Mouse (Mus musculus): Measurements from ENCODE around the gene Plekhd1. TPM values are rescaled to one million over a fixed set of nuclear protein-coding genes. Genes with fewer than 3 reads are reported as not detected.

Gene Plekhd1
- under 1 TPM; 0.16 to 0.45 TPM for total RNA-seq (2021)
- long read RNA-seq, experiment 1 = 0 reads
- long read RNA-seq, experiment 2 = 0 reads

- intact Hi-C loops (cut with DNase I; ENCODE audit: low total_unique reads) = no loop called here
- peak; percentile 23 for DNase-seq
These were observed at the start of gene Plekhd1 for GRCm38 (mm10) chr12:80692269-80692972. Plekhd1 (plus strand) TSS chr12:80692591.

GRCm38 (mm10) chr12:80642725-80643692 lies 49.4 kb upstream of the Plekhd1 start:
- peak; percentile 41 for DNase-seq
- intact Hi-C loops (cut with DNase I; ENCODE audit: low total_unique reads) = no loop called here

GRCm38 (mm10) chr12:80643693-80644505 lies 48.5 kb upstream of the Plekhd1 start, which contains the start of the genes Slc39a9 and Erh:
Slc39a9 (plus strand) TSS chr12:80643883.
Erh (minus strand) TSS chr12:80644341.
- peak; percentile 91 for DNase-seq
- intact Hi-C loops (cut with DNase I; ENCODE audit: low total_unique reads) = no loop called here

DNA sequence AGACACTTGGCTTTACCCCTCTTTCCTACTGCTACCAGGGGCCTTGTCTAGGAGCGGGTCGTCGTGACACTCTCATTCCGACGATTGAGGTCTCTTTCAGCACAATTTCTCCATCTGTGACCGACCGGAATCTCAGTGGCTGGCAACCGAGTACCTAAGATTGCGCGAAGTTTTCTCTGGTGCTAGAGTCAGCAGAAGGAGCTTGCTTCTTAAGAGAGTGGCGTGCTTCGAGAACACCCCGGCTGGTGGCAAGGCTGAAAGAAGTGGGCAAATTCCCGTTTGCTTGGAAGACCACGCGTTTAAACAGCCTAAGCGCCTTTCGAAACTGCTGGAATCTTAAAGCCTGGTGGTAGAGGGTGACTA lies 47.9 kb upstream of the Plekhd1 start:
- DNase-seq = no peak
- intact Hi-C loops (cut with DNase I; ENCODE audit: low total_unique reads) = no loop called here

- no peak for DNase-seq
- intact Hi-C loops (cut with DNase I; ENCODE audit: low total_unique reads) = no loop called here
These were observed 46.0 kb upstream of the Plekhd1 start for GRCm38 (mm10) chr12:80646377-80646776.

- intact Hi-C loops (cut with DNase I; ENCODE audit: low total_unique reads) = no loop called here
- DNase-seq = peak; percentile 18
These were observed 38.3 kb upstream of the Plekhd1 start for GRCm38 (mm10) chr12:80653951-80654658.

- no peak for DNase-seq
These were observed 37.7 kb upstream of the Plekhd1 start for GRCm38 (mm10) chr12:80654659-80655025.

DNA sequence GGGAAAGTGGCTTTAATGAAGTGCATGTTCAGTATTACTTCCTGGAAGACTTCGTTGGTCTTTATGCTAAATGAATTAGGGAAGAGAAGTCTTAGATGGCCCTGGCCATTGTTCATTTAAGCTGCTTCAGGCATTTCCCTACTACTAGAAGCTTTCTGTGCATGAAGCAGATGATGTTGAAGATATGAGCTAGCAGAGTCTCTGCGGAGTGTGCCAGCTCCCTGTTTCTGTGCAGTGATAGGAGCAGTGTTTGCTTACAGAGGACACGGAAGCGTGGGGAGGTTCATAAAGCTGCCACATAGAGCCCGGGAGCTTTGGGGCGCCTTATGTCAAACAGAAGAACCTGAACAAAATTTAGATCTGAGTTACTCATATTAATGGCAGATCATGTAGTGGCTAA lies 33.7 kb upstream of the Plekhd1 start:
- intact Hi-C loops (cut with DNase I; ENCODE audit: low total_unique reads) = no loop called here
- no peak for DNase-seq

More at GRCm38 (mm10) chr12:80654659-80655025, 37.7 kb upstream of the Plekhd1 start:
- intact Hi-C loops (cut with DNase I; ENCODE audit: low total_unique reads) = no loop called here

GRCm38 (mm10) chr12:80662322-80662721 lies 30.1 kb upstream of the Plekhd1 start:
- no peak for DNase-seq
- intact Hi-C loops (cut with DNase I; ENCODE audit: low total_unique reads) = no loop called here

- intact Hi-C loops (cut with DNase I; ENCODE audit: low total_unique reads) = no loop called here
- no peak for DNase-seq
These were observed 28.5 kb upstream of the Plekhd1 start for GRCm38 (mm10) chr12:80663935-80664334.

GRCm38 (mm10) chr12:80668391-80668790 lies 24.0 kb upstream of the Plekhd1 start:
- intact Hi-C loops (cut with DNase I; ENCODE audit: low total_unique reads) = no loop called here
- no peak for DNase-seq

GRCm38 (mm10) chr12:80673170-80673569 lies 19.2 kb upstream of the Plekhd1 start:
- peak; percentile 36 for DNase-seq

DNA sequence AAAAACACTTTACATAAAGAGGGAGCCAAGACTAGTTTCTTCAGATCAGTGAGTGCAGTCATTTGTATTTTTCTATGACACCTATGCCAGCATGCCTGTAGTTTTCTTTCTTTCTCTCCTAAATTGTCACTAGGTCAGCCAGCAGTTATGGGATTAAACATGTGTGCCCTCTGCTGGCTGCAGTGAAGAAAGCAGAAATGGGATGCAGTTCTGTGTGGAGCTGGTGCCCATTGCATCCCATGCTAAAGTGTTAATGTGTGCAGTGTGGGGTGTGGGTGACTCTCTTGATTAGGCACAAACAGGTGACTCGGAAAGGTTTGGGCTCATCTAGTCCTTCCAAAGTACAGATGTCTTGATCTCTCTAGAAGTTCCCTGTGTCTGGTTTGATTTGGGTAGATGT lies 11.1 kb upstream of the Plekhd1 start:
- intact Hi-C loops (cut with DNase I; ENCODE audit: low total_unique reads) = no loop called here
- DNase-seq = peak; percentile 14

More at GRCm38 (mm10) chr12:80673170-80673569, 19.2 kb upstream of the Plekhd1 start:
- intact Hi-C loops (cut with DNase I; ENCODE audit: low total_unique reads) = no loop called here

- intact Hi-C loops (cut with DNase I; ENCODE audit: low total_unique reads) = no loop called here
These were observed 8.8 kb upstream of the Plekhd1 start for GRCm38 (mm10) chr12:80683554-80683953.

GRCm38 (mm10) chr12:80684316-80684715 lies 8.1 kb upstream of the Plekhd1 start:
- no peak for DNase-seq
- intact Hi-C loops (cut with DNase I; ENCODE audit: low total_unique reads) = no loop called here

More at GRCm38 (mm10) chr12:80683554-80683953, 8.8 kb upstream of the Plekhd1 start:
- no peak for DNase-seq

DNA sequence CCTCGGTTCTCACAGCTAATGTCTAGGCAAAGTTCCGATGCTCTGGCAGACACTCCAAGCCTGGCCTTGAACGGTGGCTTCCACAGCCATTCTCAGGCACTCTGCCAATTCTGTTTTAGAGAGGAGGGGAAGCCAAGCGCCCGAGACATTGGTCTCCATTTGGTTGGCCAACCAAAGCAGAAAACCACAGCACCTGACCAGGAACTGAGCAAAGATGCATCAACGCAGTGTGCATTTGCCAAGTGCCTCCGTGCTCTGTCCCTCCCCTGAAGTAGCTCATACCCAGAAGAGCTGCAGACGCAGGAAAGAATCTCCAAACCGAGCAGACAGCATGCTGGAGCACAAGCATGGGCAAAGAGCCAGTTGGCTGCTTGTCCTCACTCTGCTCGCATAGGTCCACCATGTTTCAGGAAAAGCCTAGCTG lies 4.6 kb upstream of the Plekhd1 start:
- peak; percentile 20 for DNase-seq
- intact Hi-C loops (cut with DNase I; ENCODE audit: low total_unique reads) = no loop called here

- intact Hi-C loops (cut with DNase I; ENCODE audit: low total_unique reads) = no loop called here
- DNase-seq = no peak
These were observed 2.7 kb upstream of the Plekhd1 start for GRCm38 (mm10) chr12:80689696-80690095.

DNA sequence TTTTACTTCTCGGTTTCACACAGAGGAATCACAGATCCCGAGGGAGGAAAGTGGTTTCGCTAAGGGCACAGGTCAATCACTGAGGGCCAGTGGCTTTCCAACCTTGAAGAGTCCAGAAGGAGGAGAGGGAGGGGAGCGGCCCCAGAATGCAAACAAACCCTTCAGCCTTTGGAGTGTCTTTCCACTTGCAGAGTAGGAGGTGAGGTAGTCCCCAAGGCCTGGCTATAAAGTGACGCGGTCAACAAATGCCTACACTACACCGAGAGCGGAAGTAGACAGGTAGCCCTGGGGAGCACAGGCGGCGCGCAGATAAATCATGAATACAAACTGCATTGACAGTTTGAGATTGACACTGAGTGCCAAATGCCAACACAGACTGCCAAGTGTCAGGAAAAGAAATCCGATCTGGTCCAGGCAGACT lies 710 bp upstream of the Plekhd1 start:
- peak; percentile 28 for DNase-seq

GRCm38 (mm10) chr12:80693700-80694099 lies 1.3 kb downstream of the Plekhd1 start:
- intact Hi-C loops (cut with DNase I; ENCODE audit: low total_unique reads) = no loop called here
- DNase-seq = no peak

More for the DNA sequence above, 710 bp upstream of the Plekhd1 start:
- intact Hi-C loops (cut with DNase I; ENCODE audit: low total_unique reads) = no loop called here

Measured in gastrocnemius, postnatal 14 days (tissue).